Mouse (Mus musculus) kidney, adult 2 months (tissue): ENCODE results near the gene Sema5a.

Source experiments
- CTCF ChIP-seq: fragments of 200-500 bp; conservative IDR thresholded peaks from 2 replicates; pipeline ENCODE4 v1.5.1; 2011; ENCODE audit warnings: low read depth, mild to moderate bottlenecking, control low read depth, low read length, moderate library complexity, mixed read lengths; ENCODE audit not compliant: insufficient read depth, insufficient read length
- POLR2A ChIP-seq: fragments of 200-500 bp; IDR thresholded peaks from one replicate; pipeline ENCODE4 v1.6.1; 2011; ENCODE audit warnings: low read depth, low read length, control low read depth

DNA sequence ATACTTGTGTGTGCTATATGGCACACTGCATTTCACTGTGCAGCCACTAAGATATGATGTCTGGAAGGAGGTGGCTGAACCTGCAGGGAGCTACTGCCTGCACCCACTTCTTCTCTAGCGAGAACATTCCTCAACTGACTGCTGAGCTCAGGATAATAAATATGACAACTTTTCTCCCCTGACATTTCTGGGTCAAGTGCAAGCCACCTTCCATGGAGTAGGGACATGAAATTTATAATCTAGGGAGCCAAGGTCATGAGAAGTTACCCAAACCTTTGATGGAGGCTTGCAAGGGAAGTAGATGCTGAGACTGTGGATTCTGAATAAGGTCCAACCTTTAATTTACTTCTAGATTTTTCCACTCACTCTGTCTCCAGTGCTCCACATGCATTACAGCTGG, 298.1 kb downstream of the Sema5a start:
- TF ChIP-seq POLR2A (no peak), CTCF (no peak)
